Mouse (Mus musculus): ENCODE data around the gene Impdh2. TPM values are rescaled to one million over a fixed set of nuclear protein-coding genes. Genes with fewer than 3 reads are reported as not detected.
"Not testable (repeated sequence)": the region's sequence is repeated elsewhere in the genome, so short reads cannot be mapped to it uniquely, and the experiment has no call there.

Impdh2 gene
- total RNA-seq, 2 experiments from 2014 or later, result 59.7 to 67.4 TPM

- Histone ChIP-seq H3K27ac (no peak overlapping the region), H3K4me3 (no peak overlapping the region)
- no peak for DNase-seq
- intact Hi-C loops (cut with DNase I), result no loop called here
- no peak for TF ChIP-seq CTCF (IDR thresholded peaks at IDR 0.05)
Measured at GRCm38 (mm10) chr9:108594354-108594753, 34.3 kb downstream of the Impdh2 start.

- peak; percentile 86 for DNase-seq
- intact Hi-C loops (cut with DNase I), result no loop called here
- H3K27ac ChIP-seq, result peak within 1 kb of the TSS; percentile 82
- peak; percentile 18; the same call in 1 of the 2 replicates for TF ChIP-seq CTCF (IDR thresholded peaks at IDR 0.05)
- peak within 1 kb of the TSS; percentile 88 for H3K4me3 ChIP-seq
Measured at GRCm38 (mm10) chr9:108596998-108597764, 37.1 kb downstream of the Impdh2 start, which contains the start of gene P4htm. Gene P4htm, minus strand, starts transcription at chr9:108597667.

GRCm38 (mm10) chr9:108599021-108599566, 39.0 kb downstream of the Impdh2 start:
- intact Hi-C loops (cut with DNase I), result no loop called here
- H3K27ac ChIP-seq, result no peak overlapping the region
- H3K4me3 ChIP-seq, result no peak overlapping the region
- TF ChIP-seq CTCF (IDR thresholded peaks at IDR 0.05), result no peak
- no peak for DNase-seq

- Histone ChIP-seq H3K27ac (no peak overlapping the region), H3K4me3 (no peak overlapping the region)
- intact Hi-C loops (cut with DNase I), result no loop called here
- DNase-seq, result no peak
- TF ChIP-seq CTCF (IDR thresholded peaks at IDR 0.05), result no peak
Measured at GRCm38 (mm10) chr9:108600011-108600410, 39.9 kb downstream of the Impdh2 start.

GRCm38 (mm10) chr9:108601986-108602385, 41.9 kb downstream of the Impdh2 start:
- TF ChIP-seq CTCF (IDR thresholded peaks at IDR 0.05), result no peak
- no peak for DNase-seq
- intact Hi-C loops (cut with DNase I), result no loop called here

GRCm38 (mm10) chr9:108607929-108608328, 47.8 kb downstream of the Impdh2 start:
- DNase-seq; intact Hi-C loops (cut with DNase I); H3K27ac ChIP-seq: not testable (repeated sequence)

More at GRCm38 (mm10) chr9:108601986-108602385, 41.9 kb downstream of the Impdh2 start:
- no peak overlapping the region for H3K4me3 ChIP-seq
- no peak overlapping the region for H3K27ac ChIP-seq

GRCm38 (mm10) chr9:108608889-108609288, 48.8 kb downstream of the Impdh2 start:
- no peak for TF ChIP-seq CTCF (IDR thresholded peaks at IDR 0.05)
- Histone ChIP-seq H3K27ac (no peak overlapping the region), H3K4me3 (no peak overlapping the region)
- intact Hi-C loops (cut with DNase I), result no loop called here
- no peak for DNase-seq

More at GRCm38 (mm10) chr9:108607929-108608328, 47.8 kb downstream of the Impdh2 start:
- not testable (repeated sequence) for H3K4me3 ChIP-seq

GRCm38 (mm10) chr9:108611488-108611887, 51.4 kb downstream of the Impdh2 start:
- intact Hi-C loops (cut with DNase I), result no loop called here
- H3K4me3 ChIP-seq, result no peak overlapping the region
- no peak for DNase-seq
- no peak overlapping the region for H3K27ac ChIP-seq
- no peak for TF ChIP-seq CTCF (IDR thresholded peaks at IDR 0.05)

Small RNA genes within 50 kb of the gene (microRNA-seq; reads per million reads assigned to microRNA genes)
- not detected for gene Gm24083
- not detected for gene Mir191
- gene Mir425, result 1,160 reads per million, percentile 78 among the genes with 10 or more reads in this experiment

Other genes starting within 250 kb of the Impdh2 start
- gene Gpx1, start 221.4 kb upstream of the Impdh2 start, total RNA-seq (2021), result 10 to 100 TPM; 54.9 to 69.4 TPM
- 10 to 100 TPM; 68.7 to 74.6 TPM for gene Usp4, start 212.4 kb upstream of the Impdh2 start, total RNA-seq (2021)
- 1 to 10 TPM in 1 of 2 experiments, under 1 TPM in 1; 0.92 to 1.5 TPM for gene 1700102P08Rik, start 167.5 kb upstream of the Impdh2 start, total RNA-seq (2021)
- gene Ccdc36, start 131.8 kb upstream of the Impdh2 start, total RNA-seq (2021), result not detected
- not detected for gene BC048562, start 123.8 kb upstream of the Impdh2 start, total RNA-seq (2021)
- 10 to 100 TPM; 15.0 to 17.7 TPM for gene Ccdc71, start 99.8 kb upstream of the Impdh2 start, total RNA-seq (2021)
- gene Klhdc8b, start 98.7 kb upstream of the Impdh2 start, total RNA-seq (2021), result 1 to 10 TPM; 1.7 to 2.5 TPM
- 100 to 1,000 TPM; 104 to 171 TPM for gene Lamb2, start 80.5 kb upstream of the Impdh2 start, total RNA-seq (2021)
- gene Usp19, start 69.7 kb upstream of the Impdh2 start, total RNA-seq (2021), result 100 to 1,000 TPM; 124 TPM
- gene Qars, start 52.6 kb upstream of the Impdh2 start, total RNA-seq (2021), result 10 to 100 TPM; 75.4 to 80.6 TPM
- 10 to 100 TPM; 53.3 to 58.9 TPM for gene Qrich1, start 43.5 kb upstream of the Impdh2 start, total RNA-seq (2021)
- gene Ndufaf3, start 7.1 kb downstream of the Impdh2 start, total RNA-seq (2021), result 10 to 100 TPM; 20.6 to 39.2 TPM
- gene Dalrd3, start 9.6 kb downstream of the Impdh2 start, total RNA-seq (2021), result 10 to 100 TPM in 1 of 2 experiments, 1 to 10 TPM in 1; 8.0 to 11.3 TPM
- gene Wdr6, start 18.5 kb downstream of the Impdh2 start, total RNA-seq (2021), result 1 to 10 TPM; 6.7 to 7.3 TPM
- 1 to 10 TPM; 3.7 to 3.9 TPM for gene P4htm, start 37.4 kb downstream of the Impdh2 start, total RNA-seq (2021)
- gene Arih2, start 89.1 kb downstream of the Impdh2 start, total RNA-seq (2021), result 10 to 100 TPM; 61.9 to 83.9 TPM
- gene Slc25a20, start 101.8 kb downstream of the Impdh2 start, total RNA-seq (2021), result 10 to 100 TPM; 55.2 to 96.6 TPM
- 100 to 1,000 TPM; 164 to 181 TPM for gene Prkar2a, start 129.0 kb downstream of the Impdh2 start, total RNA-seq (2021)
- 10 to 100 TPM; 16.0 to 16.7 TPM for gene Ip6k2, start 223.5 kb downstream of the Impdh2 start, total RNA-seq (2021)
- 1 to 10 TPM; 3.6 to 5.3 TPM for gene Nckipsd, start 248.1 kb downstream of the Impdh2 start, total RNA-seq (2021)

Measured in gastrocnemius, adult 2 months (tissue).